Mouse (Mus musculus): ENCODE results near the gene Map4.

The Map4 gene

GRCm38 (mm10) chr9:110130896-110131524 is 199.8 kb downstream of the Map4 start:
- no peak for DNase-seq (ENCODE audit: low read depth, low spot score)

- peak; percentile 98 for DNase-seq (ENCODE audit: low read depth, low spot score)
These were observed 200.4 kb downstream of the Map4 start for GRCm38 (mm10) chr9:110131525-110132197.

GRCm38 (mm10) chr9:110132201-110132605 is 200.9 kb downstream of the Map4 start:
- DNase-seq (ENCODE audit: low read depth, low spot score): peak; percentile 25

GRCm38 (mm10) chr9:110132921-110133320 is 201.7 kb downstream of the Map4 start:
- DNase-seq (ENCODE audit: low read depth, low spot score): no peak

Data from retina, postnatal 7 days (tissue).